Mouse (Mus musculus): ENCODE results near the gene Dleu7. TPM values are rescaled to one million over a fixed set of nuclear protein-coding genes. Genes with fewer than 3 reads are reported as not detected.

Gene Dleu7
- polyA plus RNA-seq, 1 experiment = 21.0 TPM

DNA sequence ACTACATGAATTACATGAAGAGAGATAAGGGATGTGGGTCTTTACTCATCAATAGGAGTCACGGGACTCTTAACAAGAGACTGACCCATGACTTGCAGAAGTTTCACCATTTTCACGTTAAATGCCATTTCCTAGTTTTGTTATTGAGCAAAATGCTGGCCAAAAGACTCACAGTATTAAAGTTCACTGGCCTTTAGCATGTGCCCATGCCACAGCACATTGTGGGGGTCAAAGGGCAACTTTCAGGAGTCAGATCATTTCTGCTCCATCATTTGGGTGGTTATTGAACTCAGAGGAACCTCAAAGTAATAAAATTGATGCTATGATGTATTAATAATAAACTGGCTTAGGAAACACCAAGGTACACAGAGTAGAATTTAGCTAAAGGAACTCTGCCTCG lies 36.8 kb upstream of the Dleu7 start:
- no peaks in the 10 kb centered on the region for H3K27me3 ChIP-seq (replicated peaks; ENCODE audit: control insufficient read depth, insufficient read depth, low read length)
- no peak overlapping the region for H3K4me3 ChIP-seq (ENCODE audit: insufficient read depth, low read depth, low read length)
- 0 out of 2 replicates have a peak, but pooled peaks cover 6% of the 10 kb centered on the region for H3K4me1 ChIP-seq (ENCODE audit: control insufficient read depth, insufficient read depth, low read length)
- DNase-seq = peak; percentile 63
- 56% methylated on average over 3 of the region's 3 CpGs for WGBS
- no peak for TF ChIP-seq POLR2A (IDR thresholded peaks at IDR 0.05; ENCODE audit: low read depth, low read length)
- no peak for TF ChIP-seq CTCF (conservative IDR thresholded peaks at IDR 0.05; ENCODE audit: insufficient read depth, insufficient read length, low read depth, low read length)
- H3K36me3 ChIP-seq (ENCODE audit: control insufficient read depth, insufficient read depth, low read length) = no peaks in the 10 kb centered on the region
- no peak overlapping the region for H3K27ac ChIP-seq (ENCODE audit: insufficient read depth, low read depth, low read length)

DNA sequence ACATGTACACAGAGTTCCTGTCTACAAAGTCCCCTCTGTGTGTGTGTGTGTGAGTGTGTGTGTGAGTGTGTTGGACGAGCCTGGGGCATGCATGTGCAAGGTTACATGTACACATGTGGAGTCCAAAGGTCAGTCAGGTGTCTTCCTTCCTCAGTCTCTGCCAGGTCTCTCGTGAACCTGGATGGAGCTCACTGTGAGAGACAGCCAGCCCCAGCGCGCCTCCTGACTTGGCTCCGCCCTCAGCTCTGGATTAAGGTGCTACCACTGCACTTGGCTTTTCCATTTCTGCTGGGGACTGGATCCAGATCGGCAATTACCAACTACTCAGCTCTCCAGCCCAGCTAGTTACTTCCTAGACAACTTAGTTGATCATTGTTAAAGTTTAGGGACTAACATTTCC lies 35.8 kb upstream of the Dleu7 start:
- Histone ChIP-seq H3K27me3 (replicated peaks; ENCODE audit: control insufficient read depth, insufficient read depth, low read length) (no peaks in the 10 kb centered on the region), H3K27ac (ENCODE audit: insufficient read depth, low read depth, low read length) (no peak overlapping the region), H3K4me1 (ENCODE audit: control insufficient read depth, insufficient read depth, low read length) (0 out of 2 replicates have a peak, but pooled peaks cover 6% of the 10 kb centered on the region), H3K4me3 (ENCODE audit: insufficient read depth, low read depth, low read length) (no peak overlapping the region), H3K36me3 (ENCODE audit: control insufficient read depth, insufficient read depth, low read length) (no peaks in the 10 kb centered on the region)
- TF ChIP-seq CTCF (conservative IDR thresholded peaks at IDR 0.05; ENCODE audit: insufficient read depth, insufficient read length, low read depth, low read length) (no peak), POLR2A (IDR thresholded peaks at IDR 0.05; ENCODE audit: low read depth, low read length) (no peak)
- DNase-seq = peak; percentile 62
- WGBS = 48% methylated on average over 6 of the region's 6 CpGs

DNA sequence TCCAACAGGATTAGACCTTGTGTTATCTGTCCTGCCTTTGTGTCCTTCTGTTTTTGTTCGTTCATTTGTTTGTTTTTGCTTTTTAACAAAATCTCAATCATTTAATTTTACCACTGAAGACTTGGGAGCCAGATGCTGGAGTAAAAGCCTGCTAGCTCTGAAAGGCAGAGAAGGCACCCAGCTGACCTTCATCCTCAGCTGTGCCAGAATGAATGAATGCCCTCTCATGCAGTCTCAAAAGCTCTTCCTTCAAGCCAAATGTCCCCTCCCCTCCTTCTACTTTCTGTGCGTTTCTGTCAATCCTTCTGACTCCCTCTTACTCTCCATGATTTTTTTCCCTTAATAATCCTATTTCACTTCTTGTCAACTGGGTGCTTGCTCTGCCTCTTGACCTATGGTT lies 34.3 kb upstream of the Dleu7 start:
- TF ChIP-seq CTCF (conservative IDR thresholded peaks at IDR 0.05; ENCODE audit: insufficient read depth, insufficient read length, low read depth, low read length) (no peak), POLR2A (IDR thresholded peaks at IDR 0.05; ENCODE audit: low read depth, low read length) (no peak)
- H3K4me3 ChIP-seq (ENCODE audit: insufficient read depth, low read depth, low read length) = no peak overlapping the region
- peaks cover 11% of the 10 kb centered on the region; the same call in 1 of the 2 replicates for H3K4me1 ChIP-seq (ENCODE audit: control insufficient read depth, insufficient read depth, low read length)
- H3K36me3 ChIP-seq (ENCODE audit: control insufficient read depth, insufficient read depth, low read length) = no peaks in the 10 kb centered on the region
- WGBS = 39% methylated on average over 2 of the region's 2 CpGs
- no peak for DNase-seq
- H3K27ac ChIP-seq (ENCODE audit: insufficient read depth, low read depth, low read length) = no peak overlapping the region
- H3K27me3 ChIP-seq (replicated peaks; ENCODE audit: control insufficient read depth, insufficient read depth, low read length) = no peaks in the 10 kb centered on the region

DNA sequence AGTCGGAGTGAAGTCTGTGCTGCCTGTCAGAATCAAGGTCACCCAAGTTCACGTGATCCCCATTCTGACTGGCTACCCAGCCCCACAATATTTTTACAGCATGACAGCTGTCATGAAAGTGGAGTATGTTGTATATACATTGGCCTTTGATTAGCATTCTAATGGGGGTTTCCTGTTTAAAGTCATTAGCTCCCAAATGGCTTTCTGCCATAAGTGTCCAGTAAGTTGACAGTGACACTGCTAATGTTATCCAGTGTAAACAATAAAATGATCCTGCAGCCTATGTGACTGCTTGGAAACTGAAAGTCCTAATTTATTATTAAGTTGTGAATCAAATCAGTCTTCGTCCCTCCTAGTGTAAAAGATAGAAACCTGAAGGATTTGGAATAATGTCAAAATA lies 33.2 kb upstream of the Dleu7 start:
- WGBS = 76% methylated on average over 3 of the region's 3 CpGs

DNA sequence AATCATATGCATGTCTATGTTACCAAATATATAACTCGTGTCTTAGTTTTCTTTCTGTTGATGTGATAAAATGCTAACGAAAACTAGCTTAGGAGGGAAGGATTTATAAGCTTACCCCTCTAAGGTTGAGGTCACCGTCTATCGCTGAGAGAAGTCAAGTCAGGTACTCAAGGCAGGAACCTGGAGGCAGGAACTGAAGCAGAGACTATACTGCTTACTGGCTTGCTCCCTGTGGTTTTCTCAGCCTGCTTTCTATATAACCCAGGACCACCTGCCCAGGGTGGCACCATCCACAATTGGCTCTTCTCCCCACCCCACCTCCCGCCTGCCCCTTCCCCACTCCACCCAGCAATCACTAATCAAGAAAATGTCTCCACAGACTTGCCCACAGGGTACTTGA lies 32.1 kb upstream of the Dleu7 start:
- Histone ChIP-seq H3K27me3 (replicated peaks; ENCODE audit: control insufficient read depth, insufficient read depth, low read length) (no peaks in the 10 kb centered on the region), H3K4me3 (ENCODE audit: insufficient read depth, low read depth, low read length) (no peak overlapping the region), H3K4me1 (ENCODE audit: control insufficient read depth, insufficient read depth, low read length) (peaks cover 7% of the 10 kb centered on the region; the same call in 1 of the 2 replicates), H3K27ac (ENCODE audit: insufficient read depth, low read depth, low read length) (no peak overlapping the region), H3K36me3 (ENCODE audit: control insufficient read depth, insufficient read depth, low read length) (no peaks in the 10 kb centered on the region)
- TF ChIP-seq CTCF (conservative IDR thresholded peaks at IDR 0.05; ENCODE audit: insufficient read depth, insufficient read length, low read depth, low read length) = no peak
- TF ChIP-seq POLR2A (IDR thresholded peaks at IDR 0.05; ENCODE audit: low read depth, low read length) = no peak
- DNase-seq = no peak
- WGBS = 87% methylated on average over 5 of the region's 5 CpGs

More for the DNA sequence above, 33.2 kb upstream of the Dleu7 start:
- DNase-seq = no peak
- H3K27ac ChIP-seq (ENCODE audit: insufficient read depth, low read depth, low read length) = no peak overlapping the region
- H3K4me3 ChIP-seq (ENCODE audit: insufficient read depth, low read depth, low read length) = no peak overlapping the region
- H3K4me1 ChIP-seq (ENCODE audit: control insufficient read depth, insufficient read depth, low read length) = peaks cover 7% of the 10 kb centered on the region; the same call in 1 of the 2 replicates
- H3K27me3 ChIP-seq (replicated peaks; ENCODE audit: control insufficient read depth, insufficient read depth, low read length) = no peaks in the 10 kb centered on the region
- TF ChIP-seq POLR2A (IDR thresholded peaks at IDR 0.05; ENCODE audit: low read depth, low read length) (no peak), CTCF (conservative IDR thresholded peaks at IDR 0.05; ENCODE audit: insufficient read depth, insufficient read length, low read depth, low read length) (no peak)
- H3K36me3 ChIP-seq (ENCODE audit: control insufficient read depth, insufficient read depth, low read length) = no peaks in the 10 kb centered on the region

DNA sequence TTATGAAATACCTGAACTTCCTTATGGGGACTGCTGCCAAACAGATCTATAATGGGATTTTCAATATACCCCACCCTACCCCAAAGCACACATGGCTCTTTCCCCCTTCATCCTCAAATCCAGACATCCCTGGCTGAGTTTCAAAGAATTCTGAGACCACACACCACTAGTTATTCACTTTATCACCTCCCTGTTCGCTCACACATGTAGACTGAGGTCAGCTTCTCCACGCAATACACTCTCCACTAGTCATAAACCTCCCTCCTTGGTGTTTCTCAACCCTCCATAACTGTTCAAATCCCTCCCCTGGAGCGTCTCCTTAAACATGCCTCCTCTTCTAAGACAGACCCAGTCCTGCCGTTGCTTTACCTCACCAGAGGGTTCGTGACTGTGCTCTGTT lies 30.6 kb upstream of the Dleu7 start:
- WGBS = 79% methylated on average over 5 of the region's 5 CpGs
- Histone ChIP-seq H3K27me3 (replicated peaks; ENCODE audit: control insufficient read depth, insufficient read depth, low read length) (no peaks in the 10 kb centered on the region), H3K4me3 (ENCODE audit: insufficient read depth, low read depth, low read length) (no peak overlapping the region), H3K36me3 (ENCODE audit: control insufficient read depth, insufficient read depth, low read length) (no peaks in the 10 kb centered on the region), H3K4me1 (ENCODE audit: control insufficient read depth, insufficient read depth, low read length) (peaks cover 5% of the 10 kb centered on the region; the same call in 1 of the 2 replicates), H3K27ac (ENCODE audit: insufficient read depth, low read depth, low read length) (no peak overlapping the region)
- no peak for TF ChIP-seq POLR2A (IDR thresholded peaks at IDR 0.05; ENCODE audit: low read depth, low read length)
- TF ChIP-seq CTCF (conservative IDR thresholded peaks at IDR 0.05; ENCODE audit: insufficient read depth, insufficient read length, low read depth, low read length) = no peak
- no peak for DNase-seq

DNA sequence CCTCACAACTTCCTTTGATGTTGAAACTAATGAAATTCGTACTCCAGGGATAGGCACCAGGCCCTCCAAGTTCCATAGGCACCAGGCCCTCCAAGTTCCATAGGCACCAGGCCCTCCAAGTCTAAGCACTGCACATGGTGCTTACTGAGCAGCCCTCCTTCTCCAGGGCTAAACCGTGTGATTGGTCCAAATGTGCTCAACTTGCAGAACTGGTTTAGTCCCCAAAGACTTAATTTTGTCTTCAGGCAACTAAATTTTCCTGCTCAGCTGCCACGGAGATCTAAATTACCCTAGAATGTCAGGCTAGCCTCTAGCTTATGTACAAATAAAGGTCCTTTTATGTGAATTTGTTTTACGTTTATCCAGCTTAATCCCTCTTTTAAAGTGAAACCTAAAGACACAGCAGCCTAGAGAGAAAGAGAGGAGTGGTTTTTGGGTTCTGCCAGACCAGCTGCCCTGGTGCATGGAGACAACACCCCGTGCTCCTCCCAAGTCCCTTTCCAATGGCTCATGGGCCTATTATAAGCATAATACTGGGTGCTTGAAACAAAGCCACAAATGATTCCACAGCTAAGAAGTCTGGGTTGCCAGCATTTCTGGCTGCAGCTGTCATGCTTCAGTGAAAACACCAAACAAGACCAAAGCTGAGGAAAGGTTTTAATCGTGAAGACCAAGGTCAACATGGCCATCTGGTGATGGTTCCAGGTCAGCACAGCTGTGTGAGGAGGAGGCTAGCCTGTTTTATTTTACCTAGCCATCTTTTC lies 29.9 kb upstream of the Dleu7 start:
- H3K36me3 ChIP-seq (ENCODE audit: control insufficient read depth, insufficient read depth, low read length) = no peaks in the 10 kb centered on the region
- 49% methylated on average over 6 of the region's 6 CpGs for WGBS
- H3K4me1 ChIP-seq (ENCODE audit: control insufficient read depth, insufficient read depth, low read length) = peaks cover 5% of the 10 kb centered on the region; the same call in 1 of the 2 replicates
- TF ChIP-seq CTCF (conservative IDR thresholded peaks at IDR 0.05; ENCODE audit: insufficient read depth, insufficient read length, low read depth, low read length) (no peak; the same call in 1 of the 2 replicates), POLR2A (IDR thresholded peaks at IDR 0.05; ENCODE audit: low read depth, low read length) (no peak)
- no peak overlapping the region for H3K4me3 ChIP-seq (ENCODE audit: insufficient read depth, low read depth, low read length)
- no peaks in the 10 kb centered on the region for H3K27me3 ChIP-seq (replicated peaks; ENCODE audit: control insufficient read depth, insufficient read depth, low read length)
- peak; percentile 56 for DNase-seq
- no peak overlapping the region for H3K27ac ChIP-seq (ENCODE audit: insufficient read depth, low read depth, low read length)
